Mouse (Mus musculus): ENCODE data around the gene Tigd4.
"Not testable (repeated sequence)": the region's sequence is repeated elsewhere in the genome, so short reads cannot be mapped to it uniquely, and the experiment has no call there.

The Tigd4 gene

DNA sequence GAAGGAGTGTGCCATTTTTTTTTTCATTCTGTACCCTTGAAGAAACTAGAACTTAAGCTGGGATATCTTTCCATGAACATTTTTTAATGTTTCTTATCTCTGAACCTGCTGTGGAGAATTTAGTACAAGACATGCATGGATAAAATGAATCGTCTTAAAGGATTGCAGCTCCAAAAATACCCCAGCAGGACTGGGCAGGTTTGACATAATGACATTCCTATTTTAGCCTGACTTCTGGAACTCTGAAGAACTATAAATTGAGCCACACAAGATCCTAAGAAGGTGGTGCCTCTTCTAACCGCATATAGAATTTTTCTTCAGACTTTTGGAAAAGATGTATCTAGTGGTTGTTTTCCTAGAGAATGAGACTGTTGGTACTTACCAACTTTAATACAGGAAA, at the start of gene Tigd4:
TSS of gene Tigd4 (plus strand) at position 301 of the 400 bp plus-strand sequence.
- DNase-seq: no peak

DNA sequence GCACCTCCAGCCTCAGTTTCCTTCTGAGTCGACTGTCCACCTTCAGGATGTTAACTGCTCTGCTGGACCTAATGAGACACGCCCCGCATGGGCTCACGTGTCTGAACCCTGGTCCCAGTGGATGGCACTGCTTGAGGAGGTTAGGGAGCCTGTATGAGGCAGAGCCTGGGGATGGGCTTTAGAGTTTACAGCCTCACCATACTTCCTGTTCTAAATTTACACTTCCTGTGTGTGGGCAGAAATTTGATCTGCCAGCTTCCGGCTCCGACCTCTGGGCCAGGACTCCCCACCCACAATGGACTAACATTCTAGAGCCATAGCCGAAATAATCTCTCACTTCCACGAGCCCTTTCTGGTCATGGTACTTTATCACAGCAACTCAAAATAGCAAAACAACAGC, 46.2 kb upstream of the Tigd4 start:
- peak in 1 of 2 experiments; percentile 22 for DNase-seq

DNA sequence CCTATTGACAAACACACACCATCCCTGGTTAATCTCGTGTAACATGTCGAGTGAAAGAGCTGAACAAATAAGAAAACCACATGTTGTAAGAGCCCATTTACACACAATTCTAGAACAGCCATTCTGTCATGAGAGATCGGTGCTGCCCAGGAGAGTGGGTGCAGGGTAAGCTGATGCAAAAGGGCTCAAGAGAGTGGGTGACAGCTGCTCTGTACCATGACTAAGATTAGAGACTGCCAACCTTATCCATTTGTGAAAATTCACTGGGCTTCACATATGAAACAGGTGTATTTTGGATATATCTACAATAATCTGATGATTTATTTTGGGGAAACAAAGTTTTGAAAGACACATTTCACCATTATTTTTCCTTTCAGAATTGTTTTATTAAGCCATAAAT, 37.6 kb upstream of the Tigd4 start:
- no peak for DNase-seq

DNA sequence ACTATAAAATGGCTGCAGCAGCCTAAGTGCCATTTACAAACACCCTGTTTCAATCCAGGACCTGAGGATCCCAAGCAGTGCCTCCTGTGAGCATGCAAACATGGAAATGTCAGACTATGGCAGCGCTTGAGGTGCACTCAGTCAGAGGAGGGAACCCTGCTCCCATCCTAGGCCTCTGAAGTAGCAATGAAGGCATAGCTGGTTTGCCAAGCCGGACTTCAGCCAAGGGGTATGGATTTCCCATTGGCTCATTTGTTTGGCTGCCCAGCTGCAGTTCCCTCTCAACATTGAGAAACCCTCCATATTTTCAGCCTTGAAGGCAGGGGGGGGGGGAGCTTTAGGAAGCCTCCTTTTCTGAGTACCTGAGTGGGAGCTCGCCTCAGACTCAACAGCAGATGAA, 35.1 kb upstream of the Tigd4 start:
- no peak for DNase-seq

DNA sequence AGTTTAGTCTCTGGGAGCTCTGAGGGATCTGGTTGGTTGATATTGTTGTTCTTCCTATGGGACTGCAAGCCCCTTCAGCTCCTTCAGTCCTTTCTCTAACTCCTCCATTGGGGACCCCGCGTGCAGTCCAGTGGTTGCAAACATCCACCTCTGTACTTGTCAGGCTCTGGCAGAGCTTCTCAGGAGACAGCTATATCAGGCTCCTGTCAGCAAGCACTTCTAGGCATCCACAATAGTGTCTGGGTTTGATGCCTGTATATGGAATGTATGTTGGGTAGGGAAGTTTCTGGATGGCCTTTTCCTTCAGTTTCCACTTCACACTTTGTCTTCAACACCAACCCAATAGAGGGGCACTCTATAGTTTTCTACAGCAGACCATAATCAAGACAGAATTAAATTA, 30.5 kb upstream of the Tigd4 start:
- not testable (repeated sequence) for DNase-seq

DNA sequence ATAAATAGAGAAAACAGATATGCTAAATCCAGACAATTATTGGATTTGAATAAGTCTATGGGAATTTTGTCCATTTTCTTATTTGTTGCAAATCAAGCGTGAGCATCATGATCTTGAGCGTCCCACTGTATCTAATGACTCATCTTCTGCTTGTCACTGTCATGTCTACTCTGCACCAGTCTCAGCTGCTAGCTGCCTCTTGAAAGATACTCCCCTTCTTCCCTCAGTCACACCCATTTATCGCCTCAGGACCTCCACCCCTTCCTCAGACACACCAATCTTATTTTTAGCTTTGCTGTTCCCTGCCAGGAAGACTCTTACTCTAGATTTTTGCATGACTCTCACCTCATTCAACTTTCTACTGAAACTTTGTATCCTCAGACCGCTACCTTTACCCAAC, 30.0 kb upstream of the Tigd4 start:
- no peak for DNase-seq

DNA sequence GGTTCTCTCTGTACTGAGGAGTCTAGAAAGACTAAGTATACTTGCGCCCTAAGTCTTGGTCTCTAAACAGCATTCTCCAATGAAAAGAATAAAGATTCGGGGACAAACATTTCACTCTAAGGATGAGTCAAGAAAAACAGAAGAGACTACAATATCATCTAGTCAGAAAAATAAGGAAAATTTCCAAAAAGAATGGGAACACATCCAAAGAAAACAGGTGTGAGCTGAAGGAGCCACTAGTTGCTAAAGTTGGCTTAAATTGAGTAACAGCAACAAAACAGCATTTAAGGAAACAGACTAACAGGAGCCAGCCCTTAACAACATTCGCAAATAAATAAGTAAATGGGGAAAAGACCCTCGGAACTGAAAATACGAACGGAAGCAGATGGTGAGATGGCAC, 24.8 kb upstream of the Tigd4 start:
- no peak for DNase-seq

DNA sequence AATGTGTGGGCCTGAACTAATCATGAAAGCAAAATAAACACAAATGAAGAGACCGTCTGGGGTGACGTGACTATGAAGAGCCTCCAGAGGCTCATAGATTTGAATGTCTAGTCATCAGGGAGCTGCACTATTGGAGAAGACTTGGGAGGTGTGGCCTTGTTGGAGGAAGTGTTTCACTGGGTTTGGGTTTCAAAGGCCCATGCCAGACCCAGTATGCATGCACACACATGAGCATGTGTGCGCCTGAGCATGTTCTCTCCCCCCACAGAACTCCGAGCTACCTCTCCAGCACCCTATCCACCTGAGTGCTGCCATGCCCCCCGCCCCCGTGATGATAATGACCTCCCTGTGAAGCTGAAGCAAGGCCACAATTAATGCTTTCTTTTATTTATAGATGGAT, 23.8 kb upstream of the Tigd4 start:
- DNase-seq: no peak

DNA sequence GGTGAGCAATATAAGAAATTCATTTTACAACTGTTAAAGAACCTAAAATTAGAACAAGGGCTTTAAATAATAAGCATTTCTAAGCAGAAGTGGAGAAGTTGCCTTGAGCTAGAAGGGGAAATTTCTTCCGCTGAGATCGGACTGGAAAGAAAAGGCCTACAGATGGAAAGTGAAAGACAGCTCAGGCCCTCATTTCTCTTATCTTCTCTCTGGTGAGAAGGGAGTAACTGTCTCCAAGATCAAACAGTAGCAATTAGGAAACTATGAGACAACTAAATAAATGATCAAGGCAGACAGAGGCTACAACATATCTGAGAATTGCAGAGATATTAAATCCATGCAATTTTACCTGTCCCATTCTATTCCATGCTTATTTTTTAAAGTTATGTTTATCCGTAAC, 22.9 kb upstream of the Tigd4 start:
- no peak for DNase-seq

DNA sequence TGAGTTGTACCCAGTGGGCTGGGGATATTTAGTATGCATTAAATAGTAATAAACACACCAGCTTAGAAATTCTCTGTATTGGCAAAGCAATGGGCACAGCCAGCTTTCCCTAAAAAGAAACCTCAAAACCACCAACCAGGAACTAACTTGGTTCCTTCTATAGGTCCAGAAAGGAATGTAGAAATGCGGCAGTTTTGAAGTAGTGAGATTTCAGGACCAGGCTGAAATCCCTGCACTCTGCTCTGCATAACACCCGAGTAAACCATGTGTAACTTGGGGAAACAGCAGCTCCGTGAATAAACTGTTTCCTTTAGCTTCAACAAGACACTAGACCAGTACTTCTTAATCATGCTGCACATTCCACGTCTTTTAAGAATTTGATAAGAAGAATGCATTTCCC, 12.7 kb upstream of the Tigd4 start:
- DNase-seq: no peak

DNA sequence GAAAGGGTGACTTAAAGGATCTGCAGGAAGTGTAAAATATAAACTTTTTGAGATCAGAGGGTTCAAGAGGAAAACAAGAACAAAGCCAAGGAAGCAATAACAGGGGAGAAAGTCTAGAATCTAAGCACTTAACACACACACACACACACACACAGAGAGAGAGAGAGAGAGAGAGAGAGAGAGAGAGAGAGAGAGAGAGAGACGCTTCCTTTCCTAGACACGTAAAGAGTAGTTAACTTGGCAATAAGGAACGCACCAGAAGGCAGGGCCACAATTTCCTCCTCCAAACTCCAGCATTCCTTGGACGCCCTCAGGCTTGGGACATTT, 11.7 kb upstream of the Tigd4 start:
- no peak for DNase-seq

DNA sequence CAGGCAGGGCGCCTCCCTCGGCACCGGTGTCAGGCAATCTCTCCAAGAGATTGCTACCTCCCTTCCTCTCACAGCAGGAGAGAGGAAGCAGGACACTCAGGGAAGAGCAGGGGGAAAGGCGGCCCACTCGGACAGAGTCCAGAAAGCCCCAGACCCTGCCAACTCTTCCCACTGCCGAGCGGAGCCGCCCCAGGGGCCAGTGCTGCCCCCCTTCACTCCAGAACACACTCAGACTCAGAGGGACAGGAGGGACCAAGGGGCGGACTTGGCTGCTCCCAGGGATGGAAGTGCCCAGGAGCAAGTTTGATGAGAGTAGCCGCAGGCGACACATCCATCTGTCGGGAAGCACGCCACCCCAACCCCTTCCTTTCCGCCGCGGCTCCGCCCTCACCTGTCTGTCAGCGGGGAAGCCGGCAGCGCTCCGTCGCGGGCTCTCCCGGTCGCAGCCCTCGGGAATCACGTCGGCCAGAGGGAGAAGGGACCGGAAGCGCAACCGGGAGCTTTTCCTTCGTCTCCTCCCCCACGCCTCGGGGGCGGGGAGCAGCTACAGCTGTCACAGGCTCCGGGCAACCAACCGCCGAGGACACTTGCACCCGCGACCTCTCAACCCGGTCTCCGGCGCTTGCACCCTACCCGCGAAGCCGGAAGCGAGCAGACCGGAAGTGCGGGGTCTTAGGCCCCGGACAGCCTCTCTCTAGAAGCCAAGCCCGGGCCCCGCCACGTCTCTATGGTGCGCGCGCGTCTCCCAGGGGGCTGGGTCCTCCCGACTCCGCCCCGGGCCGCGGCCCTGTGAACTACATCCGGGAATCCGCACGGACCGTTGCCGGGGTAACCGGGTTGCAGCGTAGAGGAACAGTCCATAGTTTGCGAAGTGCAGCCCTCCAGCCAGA, 11.1 kb upstream of the Tigd4 start, which contains the start of gene Arfip1:
TSS of gene Arfip1 (minus strand) at position 603 of the 890 bp plus-strand sequence.
- DNase-seq: peak; percentile 99

DNA sequence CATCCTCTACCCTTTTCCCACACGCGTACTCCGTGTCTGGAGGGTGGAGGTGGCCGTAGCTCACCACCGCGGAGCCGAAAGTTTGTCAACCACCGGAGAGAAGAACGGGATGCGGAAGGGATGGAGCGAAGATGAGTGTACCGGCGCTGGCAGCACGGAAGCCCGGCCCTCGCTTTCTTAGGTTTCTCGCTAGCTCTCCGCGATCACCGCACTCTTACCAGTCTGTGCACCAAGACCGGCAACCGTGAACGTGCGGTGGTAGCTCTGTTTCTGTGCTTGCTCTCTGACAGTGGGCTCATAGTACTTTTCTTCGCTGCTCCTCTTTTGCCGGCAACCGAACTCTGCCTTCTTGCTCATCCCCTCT, 10.5 kb upstream of the Tigd4 start:
- no peak for DNase-seq

DNA sequence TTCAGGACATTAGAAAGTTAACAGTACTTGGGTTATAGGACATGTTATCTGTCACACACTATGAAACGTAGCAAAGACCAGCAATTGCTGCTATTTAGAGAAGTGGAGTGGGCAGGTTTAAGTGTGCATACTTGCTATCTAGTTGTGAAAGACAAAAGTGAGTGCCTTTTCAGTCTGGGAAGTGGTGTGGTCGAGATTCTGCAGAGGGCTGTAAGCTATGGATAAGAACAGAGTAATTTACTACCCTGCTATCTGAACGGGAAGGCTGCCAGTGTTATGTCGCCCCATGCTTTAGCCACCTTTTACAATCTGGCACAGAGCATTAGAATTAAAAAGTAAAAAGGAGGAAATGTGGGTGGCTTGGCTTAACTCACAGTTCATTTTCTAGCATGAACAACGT, 6.6 kb upstream of the Tigd4 start:
- DNase-seq: no peak

DNA sequence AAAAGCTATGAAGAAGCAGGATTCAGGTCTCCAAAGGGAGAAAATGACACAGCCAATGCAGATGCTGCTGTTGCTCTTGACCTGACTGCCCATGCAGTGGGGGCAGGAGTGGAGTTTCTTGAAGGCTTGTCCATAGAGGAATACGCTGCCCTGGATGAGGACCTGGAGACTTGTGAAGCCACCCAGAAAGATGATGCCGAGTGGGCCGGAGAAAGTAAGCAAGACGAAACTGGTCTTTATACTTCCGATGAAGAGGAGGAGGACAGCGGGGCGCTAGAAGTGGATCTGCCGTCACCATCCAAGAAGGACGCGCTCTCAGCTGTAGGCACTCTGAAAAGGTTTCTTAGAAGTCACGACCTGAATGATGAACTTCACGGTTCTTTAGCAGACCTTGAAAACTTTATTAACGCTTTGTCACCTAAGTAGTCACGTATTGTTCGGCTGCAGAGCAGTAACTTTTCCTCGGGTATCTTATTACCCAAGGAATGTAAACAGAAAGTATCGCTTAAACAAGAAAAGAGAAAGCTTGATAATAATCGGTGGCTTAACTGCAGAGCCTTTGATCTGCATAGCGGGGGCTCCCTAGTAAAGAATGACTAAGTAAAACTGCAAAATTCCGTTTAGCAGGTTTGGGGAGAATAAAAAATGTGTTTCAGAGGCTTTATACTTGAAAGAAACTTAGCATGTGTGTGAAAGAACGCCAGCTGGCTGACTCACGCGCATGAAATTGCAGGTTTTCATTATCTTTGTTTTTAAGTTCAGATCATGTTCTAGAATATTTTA, 1.7 kb downstream of the Tigd4 start:
- peak in 1 of 2 experiments; percentile 21 for DNase-seq

DNA sequence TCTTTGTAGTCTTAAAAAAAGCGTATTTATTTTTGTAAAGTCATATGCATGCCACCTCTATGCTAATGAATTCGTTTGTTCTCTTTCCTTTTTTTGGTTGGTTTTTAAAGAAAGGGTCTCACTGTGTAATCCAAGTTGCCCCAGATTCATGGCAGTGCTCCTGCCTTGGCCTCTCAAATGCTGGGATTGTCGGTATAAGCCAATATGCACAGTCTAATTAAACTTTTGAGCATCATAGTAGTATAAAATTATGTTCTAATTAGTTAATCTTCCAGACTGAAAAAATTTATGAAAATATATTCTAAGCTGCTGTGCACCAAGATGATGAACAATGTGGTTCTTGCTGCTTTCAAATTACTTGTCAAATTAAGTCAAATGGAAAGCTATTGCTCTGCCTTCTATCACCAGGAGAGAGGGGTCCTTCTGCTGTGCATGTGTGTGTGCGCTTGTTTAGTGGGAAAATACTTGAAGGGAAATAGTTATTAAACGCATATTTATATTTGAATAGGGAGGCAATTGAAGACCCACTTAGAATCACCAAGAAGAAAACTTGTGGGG, 2.4 kb downstream of the Tigd4 start:
- DNase-seq: no peak

DNA sequence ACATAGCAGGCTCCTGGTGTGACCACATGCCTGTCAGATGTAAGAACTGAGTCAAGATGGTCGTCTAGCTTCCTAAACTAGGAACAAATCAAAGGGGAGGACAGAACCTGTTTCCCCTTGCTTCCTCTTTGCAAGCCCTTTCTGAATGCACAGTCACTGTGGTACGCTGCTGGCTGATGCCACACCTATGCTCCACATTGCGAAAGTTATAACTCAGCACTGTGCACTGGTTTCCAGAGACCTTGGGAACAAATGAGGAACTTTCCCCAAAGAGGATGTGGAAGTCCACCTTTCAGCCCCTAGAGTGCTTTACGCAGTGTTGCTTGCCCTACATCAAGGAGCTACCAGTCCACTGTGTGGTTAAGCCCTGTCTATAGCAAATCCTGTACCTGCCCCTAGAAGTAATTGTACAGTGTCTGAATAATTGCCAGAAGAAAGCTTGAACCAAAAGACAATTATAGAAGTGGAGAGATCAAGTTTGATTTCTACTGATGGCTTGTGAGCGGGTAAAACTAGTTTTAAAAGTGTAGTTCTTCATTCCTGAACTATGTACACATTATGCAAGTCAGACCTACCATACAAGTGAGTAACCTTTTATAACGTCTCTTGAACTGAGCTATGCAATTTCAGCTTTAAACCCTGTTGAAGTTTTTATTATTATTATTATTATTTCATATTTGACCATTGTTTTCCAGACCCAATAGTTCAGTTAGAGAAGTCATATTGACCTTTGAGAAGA, 4.8 kb downstream of the Tigd4 start:
- no peak for DNase-seq

DNA sequence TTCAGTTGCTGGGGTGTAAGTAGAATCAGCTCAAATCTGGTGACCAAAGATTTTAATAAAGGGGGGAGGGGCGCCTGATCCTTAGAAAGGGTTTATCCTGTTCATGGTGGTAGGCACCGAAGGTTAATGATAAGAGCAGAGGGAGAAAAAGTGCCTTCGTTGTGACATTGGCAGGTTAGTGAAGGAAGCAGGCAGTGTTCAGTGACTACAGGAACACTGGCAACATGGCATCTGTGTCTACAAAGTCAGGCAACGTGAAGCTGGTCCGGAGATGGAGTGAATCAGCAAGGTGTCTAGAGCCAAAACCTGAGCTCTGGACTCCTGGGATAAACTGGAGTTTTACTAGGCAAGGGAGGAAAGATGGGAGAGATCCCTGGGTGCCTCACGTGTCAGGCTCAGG, 5.4 kb downstream of the Tigd4 start:
- DNase-seq: no peak

DNA sequence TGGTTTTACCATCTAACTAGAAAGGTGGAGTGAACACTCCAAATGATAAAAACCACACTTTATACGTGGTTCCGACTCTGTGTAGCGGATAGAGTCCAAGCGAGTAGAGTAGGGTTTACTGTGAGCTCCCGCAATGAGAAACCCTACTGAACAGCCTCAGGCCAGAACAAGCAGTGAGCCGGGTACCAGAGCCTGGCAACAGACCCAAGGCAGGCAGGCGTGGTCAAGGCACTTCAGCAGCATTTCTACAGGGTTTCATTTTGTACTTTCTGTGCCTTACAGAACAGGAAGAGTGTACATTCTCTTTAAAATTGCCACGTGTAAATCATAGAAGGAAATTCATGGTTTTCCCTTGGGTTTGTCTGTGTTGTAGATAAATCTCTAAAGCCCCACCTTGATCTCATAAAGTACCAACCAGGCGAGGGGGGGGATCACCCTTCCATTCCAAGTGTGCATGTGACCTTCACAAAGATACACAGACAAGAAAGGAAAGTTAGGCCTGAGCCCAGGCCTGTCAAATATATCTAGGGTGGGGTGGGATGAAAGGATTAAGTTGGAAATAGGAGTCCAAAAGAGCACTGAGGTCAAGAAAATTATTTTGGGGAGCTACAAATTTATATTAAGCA, 8.6 kb downstream of the Tigd4 start:
- no peak for DNase-seq

DNA sequence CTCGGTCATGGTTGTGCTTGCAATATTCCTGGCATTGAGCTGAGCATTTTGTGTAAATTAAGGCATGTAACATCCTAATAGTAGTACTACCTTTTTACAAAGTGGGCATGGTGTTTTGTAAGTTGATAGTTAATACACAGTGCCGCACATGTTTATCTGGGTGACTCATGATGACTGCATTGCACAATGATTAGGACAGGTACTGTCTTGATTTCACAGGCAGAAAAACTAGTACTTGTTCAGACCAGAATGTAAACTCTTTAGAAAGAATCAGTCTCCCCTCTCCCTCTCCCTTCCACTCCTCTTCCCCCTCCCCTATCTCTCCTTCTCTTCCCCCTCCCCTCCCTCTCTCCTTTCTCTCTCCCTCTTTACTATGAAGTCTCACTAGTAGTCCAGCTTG, 9.4 kb downstream of the Tigd4 start:
- no peak for DNase-seq

DNA sequence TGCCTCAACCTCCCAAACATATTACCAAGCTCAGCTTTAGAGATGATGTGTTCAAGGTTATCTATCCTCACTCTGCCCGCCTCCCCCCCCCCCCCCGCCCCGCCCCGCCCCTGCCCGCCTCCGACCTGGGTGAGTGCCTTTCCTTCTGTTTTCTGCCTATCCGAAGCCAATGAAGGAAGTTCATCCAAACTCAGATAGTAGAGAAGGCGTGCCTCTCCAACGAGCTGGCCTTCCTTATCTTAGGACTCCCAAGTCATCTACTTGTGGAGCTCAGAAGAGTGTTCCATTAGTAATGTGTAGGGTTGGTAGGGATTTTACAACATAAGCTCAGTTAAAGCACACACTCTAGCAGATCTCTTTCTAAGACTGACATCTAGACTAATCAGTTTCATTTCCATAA, 9.8 kb downstream of the Tigd4 start:
- no peak for DNase-seq

DNA sequence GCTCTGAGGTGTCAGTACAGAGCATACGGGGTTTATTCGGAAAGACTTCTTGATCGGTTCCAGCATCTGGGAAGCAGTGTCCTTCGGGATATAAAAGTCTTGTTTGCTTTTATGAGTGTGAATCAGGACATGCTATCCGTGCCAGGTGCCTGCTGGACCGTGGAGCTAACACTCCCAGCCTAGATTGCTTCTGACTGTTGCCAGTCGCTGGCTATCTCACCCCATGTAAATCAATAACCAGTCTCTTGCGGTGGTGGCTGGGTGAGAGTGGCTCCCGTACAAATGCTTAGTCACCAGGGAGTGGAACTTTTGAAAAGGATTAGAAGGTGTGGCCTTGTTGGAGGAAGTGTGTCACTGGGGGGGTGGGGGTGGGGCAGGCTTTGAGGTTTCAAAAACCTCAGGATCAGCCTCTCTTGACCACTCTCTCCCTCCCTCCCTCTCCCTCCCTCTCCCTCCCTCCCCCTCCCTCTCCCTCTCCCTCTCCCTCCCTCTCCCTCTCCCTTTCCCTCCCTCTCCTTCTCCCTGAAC, 16.9 kb downstream of the Tigd4 start:
- DNase-seq: peak; percentile 54 to 69

All from kidney, postnatal 4 days (tissue).